Mouse (Mus musculus) heart, postnatal 0 days (tissue): ENCODE data around the gene Slc1a6. TPM values are rescaled to one million over a fixed set of nuclear protein-coding genes. Genes with fewer than 3 reads are reported as not detected.

Source experiments
- ATAC-seq: fragments of 200-750 bp; cut with Nextera tagmentation; 2 replicates; pipeline ENCODE4 v1.8.0; 2017; ENCODE audit warnings: low read depth, moderate number of reproducible peaks, moderate library complexity; ENCODE audit not compliant: insufficient read depth
- DNase-seq: peaks from one replicate; pipeline ENCODE4 v3.0.0-alpha.2; 2016; ENCODE audit warnings: low spot score
- H3K27ac ChIP-seq: fragments of 300-500 bp; sonication (generic); 2 replicates; pipeline ENCODE4 v1.5.1; 2014; ENCODE audit warnings: low read depth, mild to moderate bottlenecking
- H3K27me3 ChIP-seq: fragments of 300-500 bp; sonication (generic); 2 replicates; pipeline ENCODE4 v1.6.1; 2014; ENCODE audit warnings: low read length, mixed read lengths; ENCODE audit not compliant: control insufficient read depth, insufficient read depth
- H3K36me3 ChIP-seq: fragments of 300-500 bp; sonication (generic); replicated peaks from 2 replicates; pipeline ENCODE4 v1.6.1; 2014; ENCODE audit warnings: low read length, mixed read lengths; ENCODE audit not compliant: control insufficient read depth, insufficient read depth
- H3K4me1 ChIP-seq: fragments of 300-500 bp; sonication (generic); 2 replicates; pipeline ENCODE4 v1.6.1; 2014; ENCODE audit warnings: antibody characterized with exemption; ENCODE audit not compliant: control insufficient read depth, insufficient read depth
- H3K4me2 ChIP-seq: fragments of 300-500 bp; sonication (generic); 2 replicates; pipeline ENCODE4 v1.6.1; 2014; ENCODE audit warnings: low read depth, mild to moderate bottlenecking, low read length, moderate library complexity
- H3K4me3 ChIP-seq: fragments of 300-500 bp; sonication (generic); 2 replicates; pipeline ENCODE4 v1.5.1; 2014; ENCODE audit warnings: low read depth, low read length
- H3K9ac ChIP-seq: fragments of 300-500 bp; sonication (generic); replicated peaks from 2 replicates; pipeline ENCODE4 v1.6.1; 2014; ENCODE audit warnings: low read depth, low read length, mixed read lengths
- H3K9me3 ChIP-seq: fragments of 300-500 bp; sonication (generic); replicated peaks from 2 replicates; pipeline ENCODE4 v1.6.1; 2016; ENCODE audit warnings: low read length; ENCODE audit not compliant: control insufficient read depth
- CTCF ChIP-seq: IDR thresholded peaks from 2 replicates; pipeline ENCODE4 v1.5.1; 2016; ENCODE audit warnings: antibody characterized with exemption, control low read depth, low read depth
- EP300 ChIP-seq: IDR thresholded peaks from 2 replicates; pipeline ENCODE4 v1.6.1; 2016; ENCODE audit warnings: antibody characterized with exemption, low read depth
- WGBS: fragments of 180-500 bp; shearing (Covaris S2); extraction: QIAGEN DNeasy Blood & Tissue Kit; methylation state at CpG from one replicate; pipeline ENCODE4 v1.1.7; 2014; 5-methylcytosine and 5-hydroxymethylcytosine counted together
- polyA plus RNA-seq: library from polyadenylated mRNA; unstranded; fragments of >200 nt; fragmentation: Nextera tagmentation; extraction: Ambion mirVana; gene quantifications from 2 replicates; pipeline ENCODE4 v1.2.1, GENCODE M21; 2015
- total RNA-seq: library from RNA; depleted of rRNA; stranded (reverse); fragments of >200 nt; gene quantifications from 2 replicates; pipeline ENCODE4 v1.2.3, GENCODE M21; 2014; ENCODE audit warnings: low replicate concordance; rRNA removed

Gene Slc1a6
- total and polyA plus RNA-seq, 2 experiments from 2014 or later = 0.16 to 0.42 TPM

GRCm38 (mm10) chr10:78852066-78852465 lies 71.8 kb downstream of the Slc1a6 start, which contains the start of gene Olfr1356:
Olfr1356 (minus strand) TSS chr10:78852166.
- ATAC-seq (no peak), DNase-seq (no peak)
- Histone ChIP-seq H3K36me3 (no peaks in the 10 kb centered on the region), H3K4me1 (no peaks in the 10 kb centered on the region), H3K27me3 (no peaks in the 10 kb centered on the region), H3K27ac (no peak within 1 kb of the TSS), H3K9ac (no peak within 1 kb of the TSS), H3K4me2 (no peak within 1 kb of the TSS), H3K4me3 (no peak within 1 kb of the TSS), H3K9me3 (no peaks in the 10 kb centered on the region)
- WGBS = 70% methylated on average over 2 of the region's 2 CpGs
- TF ChIP-seq EP300 (no peak), CTCF (no peak)

Other genes starting within 250 kb of the Slc1a6 start
- 58.4 and 62.1 TPM in 2 replicates for gene Ilvbl, start 206.2 kb upstream of the Slc1a6 start, total RNA-seq
- 72.2 and 73.7 TPM in 2 replicates for gene Ilvbl, start 206.2 kb upstream of the Slc1a6 start, polyA plus RNA-seq
- 25.3 and 27.9 TPM in 2 replicates for gene Syde1, start 188.5 kb upstream of the Slc1a6 start, total RNA-seq
- 7.5 and 8.5 TPM in 2 replicates for gene Syde1, start 188.5 kb upstream of the Slc1a6 start, polyA plus RNA-seq
- gene Olfr1357, start 162.4 kb upstream of the Slc1a6 start, total RNA-seq = not detected in 2 replicates
- gene Olfr1357, start 162.4 kb upstream of the Slc1a6 start, polyA plus RNA-seq = not detected in 2 replicates
- not detected in 2 replicates for gene Casp14, start 62.2 kb upstream of the Slc1a6 start, total RNA-seq
- gene Casp14, start 62.2 kb upstream of the Slc1a6 start, polyA plus RNA-seq = not detected in 2 replicates
- not detected in 2 replicates for gene Ccdc105, start 27.4 kb upstream of the Slc1a6 start, total RNA-seq
- gene Ccdc105, start 27.4 kb upstream of the Slc1a6 start, polyA plus RNA-seq = not detected in 2 replicates
- not detected in 2 replicates for gene Olfr1356, start 71.7 kb downstream of the Slc1a6 start, total RNA-seq
- not detected in 2 replicates for gene Olfr1356, start 71.7 kb downstream of the Slc1a6 start, polyA plus RNA-seq
- not detected in 2 replicates for gene Olfr1355, start 95.0 kb downstream of the Slc1a6 start, total RNA-seq
- not detected in 2 replicates for gene Olfr1355, start 95.0 kb downstream of the Slc1a6 start, polyA plus RNA-seq
- gene Olfr1354, start 132.7 kb downstream of the Slc1a6 start, total RNA-seq = not detected in 2 replicates
- not detected in 2 replicates for gene Olfr1354, start 132.7 kb downstream of the Slc1a6 start, polyA plus RNA-seq
- gene Olfr8, start 170.1 kb downstream of the Slc1a6 start, total RNA-seq = not detected in 2 replicates
- not detected in 2 replicates for gene Olfr8, start 170.1 kb downstream of the Slc1a6 start, polyA plus RNA-seq
- gene Olfr1353, start 182.8 kb downstream of the Slc1a6 start, total RNA-seq = not detected in 2 replicates
- gene Olfr1353, start 182.8 kb downstream of the Slc1a6 start, polyA plus RNA-seq = not detected in 2 replicates
- not detected in 2 replicates for gene Olfr1352, start 200.6 kb downstream of the Slc1a6 start, total RNA-seq
- not detected in 2 replicates for gene Olfr1352, start 200.6 kb downstream of the Slc1a6 start, polyA plus RNA-seq
- not detected in 2 replicates for gene Olfr1351, start 232.0 kb downstream of the Slc1a6 start, total RNA-seq
- gene Olfr1351, start 232.0 kb downstream of the Slc1a6 start, polyA plus RNA-seq = not detected in 2 replicates
- not detected in 2 replicates for gene Olfr57, start 248.2 kb downstream of the Slc1a6 start, total RNA-seq
- gene Olfr57, start 248.2 kb downstream of the Slc1a6 start, polyA plus RNA-seq = not detected in 2 replicates